Mouse (Mus musculus): ENCODE data around the gene Gtpbp6.
"Not testable (repeated sequence)": the region's sequence is repeated elsewhere in the genome, so short reads cannot be mapped to it uniquely, and the experiment has no call there.

Gene Gtpbp6

DNA sequence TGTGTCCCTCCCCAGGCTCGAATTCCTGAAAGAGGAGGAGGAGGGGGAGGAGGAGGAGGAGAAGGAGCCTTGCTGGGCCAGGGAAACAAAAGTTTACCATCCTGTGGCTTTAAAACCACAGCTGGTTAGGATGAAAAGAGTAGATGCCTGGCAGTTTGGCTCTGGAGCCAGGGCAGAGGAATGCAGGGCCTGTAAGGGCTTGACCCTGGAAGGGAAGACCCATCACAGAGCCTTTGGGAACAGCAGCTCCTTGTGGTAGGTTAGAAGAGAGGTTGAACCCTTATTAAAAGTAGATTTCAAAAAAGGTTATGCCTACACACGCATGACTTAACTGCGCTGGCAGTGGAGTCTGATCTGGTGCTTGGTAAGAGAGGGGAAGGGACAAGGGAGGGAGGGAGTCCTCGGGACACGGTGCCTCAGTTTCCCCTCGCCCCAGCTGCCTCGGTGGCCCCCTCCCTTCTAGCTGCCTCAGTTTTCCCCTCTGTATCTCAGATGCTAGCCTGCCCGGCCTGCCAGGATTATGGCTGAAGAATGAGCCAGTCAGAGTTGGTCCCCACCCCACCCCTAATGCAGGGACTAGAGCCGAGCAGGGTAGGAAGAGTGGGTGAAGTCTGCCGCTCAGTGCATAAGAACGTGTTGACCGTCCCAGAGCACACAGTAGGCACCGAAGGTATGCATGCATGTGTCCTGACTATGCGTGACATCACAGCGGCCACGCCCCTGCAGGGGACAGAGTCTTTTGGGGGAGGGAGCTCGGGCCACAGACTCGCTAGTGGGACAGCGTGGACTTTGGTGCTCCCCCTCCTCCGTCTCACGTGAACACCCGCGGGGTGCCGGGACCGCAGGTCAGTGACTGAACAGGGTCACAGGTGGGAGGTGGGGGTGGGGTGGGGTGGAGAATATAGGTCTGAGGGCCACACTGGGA, 8.1 kb downstream of the Gtpbp6 start, which contains the start of gene Plcxd1:
Gene Plcxd1 (plus strand): TSS at position 314 of the 925 bp plus-strand sequence.
- DNase-seq (ENCODE audit: low spot score), result no peak

DNA sequence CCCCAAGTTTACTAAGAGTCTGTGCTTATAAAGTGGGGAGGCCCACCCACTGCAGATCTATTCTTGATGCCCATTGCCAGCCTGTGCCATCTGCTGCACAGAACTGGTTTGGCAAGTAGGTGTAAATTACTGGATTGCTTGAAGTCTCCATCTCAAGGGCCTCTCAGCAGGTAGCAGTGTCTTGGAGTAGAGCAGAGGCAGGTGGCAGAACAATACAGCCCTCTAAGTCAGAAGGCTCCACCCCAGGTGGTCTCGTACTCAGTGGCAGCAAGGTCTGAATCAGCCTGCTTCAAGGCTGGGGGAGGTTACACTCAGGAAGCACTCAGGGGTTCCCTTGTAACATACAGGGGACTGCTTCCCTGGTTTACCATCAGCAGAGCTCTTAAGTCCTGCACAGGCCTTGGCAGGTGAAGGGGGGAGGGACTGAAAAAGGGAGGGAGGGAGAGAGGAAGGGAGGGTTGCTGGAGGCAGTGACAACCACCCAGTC, 9.0 kb downstream of the Gtpbp6 start:
- no peak for DNase-seq (ENCODE audit: low spot score)

DNA sequence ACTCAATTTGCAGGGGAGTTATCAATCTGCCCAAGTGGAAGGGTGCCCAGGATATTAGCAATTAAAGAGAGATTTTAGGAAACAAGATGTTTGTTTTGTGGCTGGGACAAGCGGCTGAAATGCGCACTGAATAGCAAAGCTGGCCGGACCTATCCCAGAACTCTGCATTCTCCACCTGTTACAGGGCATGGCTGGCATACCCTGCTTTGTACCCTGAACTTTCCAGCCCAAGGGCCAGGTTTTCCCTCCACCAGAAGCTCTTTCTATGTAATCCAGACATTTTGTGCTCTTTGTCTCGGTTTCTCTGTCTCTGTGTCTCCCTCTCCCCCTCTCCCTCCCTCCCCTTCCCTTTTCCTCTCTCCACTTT, 13.2 kb downstream of the Gtpbp6 start:
- no peak for DNase-seq (ENCODE audit: low spot score)

GRCm38 (mm10) chr5:110094030-110094846, 13.8 kb downstream of the Gtpbp6 start, which contains the start of gene Gm35315:
Gene Gm35315 (minus strand): TSS chr5:110094420.
- peak; percentile 89 for DNase-seq (ENCODE audit: low spot score)

- DNase-seq (ENCODE audit: low spot score), result no peak
These were observed 16.5 kb downstream of the Gtpbp6 start for GRCm38 (mm10) chr5:110091546-110091945.

DNA sequence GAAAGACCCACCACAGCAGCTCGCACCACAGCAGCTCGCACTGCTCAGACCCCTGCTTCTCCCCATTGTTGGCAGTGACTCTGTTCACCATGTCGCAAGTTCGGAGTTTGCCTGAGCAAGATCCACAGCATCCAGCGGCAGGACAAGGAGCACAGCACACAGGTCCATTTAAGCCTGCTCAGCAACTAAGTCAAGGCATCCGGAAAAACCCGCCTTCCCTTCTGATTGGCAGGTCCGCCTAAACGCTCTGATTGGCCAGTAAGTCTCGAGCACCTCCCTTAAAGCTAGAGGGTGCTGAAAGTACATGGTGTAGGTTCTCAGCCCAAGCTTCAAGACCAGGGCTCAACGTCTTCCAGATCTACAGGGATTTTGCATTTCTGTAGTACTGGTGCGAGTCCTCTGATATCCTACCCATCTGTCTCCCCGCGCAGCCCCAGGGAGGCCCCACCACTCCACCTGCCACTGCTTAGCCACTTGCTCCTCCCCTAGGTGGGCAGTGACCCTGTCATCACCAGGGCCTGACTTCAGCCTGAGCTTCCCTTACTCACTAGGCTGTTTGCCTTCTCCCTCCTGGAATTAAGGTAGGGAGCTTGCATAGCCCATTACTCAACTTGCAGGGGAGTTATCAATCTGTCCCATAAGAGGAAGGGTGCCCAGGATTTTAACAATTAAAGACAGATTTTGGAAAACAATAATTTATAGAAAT, 21.7 kb downstream of the Gtpbp6 start:
- peak; percentile 69 for DNase-seq (ENCODE audit: low spot score)

GRCm38 (mm10) chr5:110082961-110083360, 25.0 kb downstream of the Gtpbp6 start:
- DNase-seq (ENCODE audit: low spot score), result peak; percentile 4

DNA sequence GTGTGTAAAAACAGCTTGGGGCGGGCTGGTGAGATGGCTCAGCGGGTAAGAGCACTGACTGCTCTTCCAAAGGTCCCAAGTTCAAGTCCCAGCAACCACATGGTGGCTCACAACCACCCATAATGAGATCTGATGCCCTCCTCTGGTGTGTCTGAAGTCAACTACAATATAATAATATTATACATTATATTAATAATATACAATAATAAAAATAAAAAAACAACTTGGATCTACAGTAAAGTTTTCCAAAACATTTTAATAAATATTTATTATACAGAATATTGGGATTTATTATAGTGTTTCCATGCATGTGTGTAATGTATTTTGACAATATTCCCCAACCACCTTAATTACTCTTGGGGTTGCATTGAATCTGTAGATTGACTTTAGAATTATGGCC, 35.6 kb downstream of the Gtpbp6 start, which contains the start of gene Gm17655:
Gene Gm17655 (minus strand): TSS at position 101 of the 400 bp plus-strand sequence.
- not testable (repeated sequence) for DNase-seq (ENCODE audit: low spot score)

DNA sequence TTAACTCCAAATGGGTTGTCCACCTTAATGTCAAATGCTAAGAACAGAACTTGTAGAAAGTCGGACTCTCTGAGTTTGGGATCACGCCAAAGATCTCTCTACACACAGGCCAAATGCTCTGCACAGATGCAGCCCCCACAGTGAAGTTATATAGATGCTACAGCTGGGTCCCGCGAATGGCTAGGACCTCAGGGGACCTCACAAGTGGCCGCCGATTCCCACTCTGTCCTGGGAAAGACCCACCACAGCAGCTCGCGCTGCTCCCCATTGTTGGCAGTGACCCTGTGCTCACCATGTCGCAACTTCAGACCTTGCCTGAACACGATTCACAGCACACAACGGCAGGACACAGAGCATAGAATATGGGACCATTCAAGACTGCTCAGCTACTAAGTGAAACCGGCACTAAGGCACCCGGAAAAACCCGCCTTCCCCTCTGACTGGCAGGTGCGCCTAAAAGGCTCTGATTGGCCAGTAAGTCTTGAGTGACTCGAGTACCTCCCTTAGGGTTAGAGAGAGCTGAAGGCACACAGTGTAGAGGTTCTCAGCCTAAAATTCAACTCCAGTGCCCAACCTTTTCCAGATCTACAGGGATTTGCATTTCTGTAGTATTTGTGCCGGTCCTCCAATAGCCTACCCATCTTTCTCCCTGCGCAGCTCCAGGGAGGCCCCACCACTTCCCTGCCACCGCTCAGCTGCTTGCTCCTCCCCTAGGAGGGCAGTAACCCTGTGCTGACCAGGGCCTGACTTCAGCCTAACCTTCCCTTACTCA, 50.2 kb downstream of the Gtpbp6 start:
- DNase-seq (ENCODE audit: low spot score), result peak; percentile 88

All from yolk sac, embryonic 10.5 days (tissue).